Mouse (Mus musculus): Measurements from ENCODE around the gene Amn.

DNA sequence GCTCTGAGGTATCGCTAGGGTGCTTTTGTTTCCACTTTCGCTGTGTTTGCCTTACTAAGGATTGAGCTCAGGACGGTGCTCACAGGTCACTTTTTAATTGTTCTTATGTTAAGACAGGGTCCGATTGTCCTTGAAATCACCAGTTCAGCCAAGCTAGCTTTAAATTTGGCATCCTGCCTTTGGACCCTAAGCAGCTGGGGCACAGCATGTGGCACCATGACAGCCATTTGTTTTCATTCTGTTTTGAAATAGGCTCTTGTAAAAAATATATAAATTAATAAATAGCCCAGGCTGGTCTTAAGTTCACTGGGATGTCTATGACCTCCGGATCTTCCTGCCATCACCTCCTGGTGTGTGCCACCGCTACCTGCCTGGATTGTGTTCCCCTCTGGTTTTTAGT, 25.8 kb upstream of the Amn start:
- TF ChIP-seq CEBPB (IDR thresholded peaks at IDR 0.05; ENCODE audit: low read depth) (no peak), CTCF (IDR thresholded peaks at IDR 0.05; ENCODE audit: control insufficient read depth, insufficient read depth, insufficient read length) (no peak), USF1 (IDR thresholded peaks at IDR 0.05; ENCODE audit: low read depth) (no peak)
